ENCODE assay signal across 9 mouse cellular contexts in the genomic region with DNA sequence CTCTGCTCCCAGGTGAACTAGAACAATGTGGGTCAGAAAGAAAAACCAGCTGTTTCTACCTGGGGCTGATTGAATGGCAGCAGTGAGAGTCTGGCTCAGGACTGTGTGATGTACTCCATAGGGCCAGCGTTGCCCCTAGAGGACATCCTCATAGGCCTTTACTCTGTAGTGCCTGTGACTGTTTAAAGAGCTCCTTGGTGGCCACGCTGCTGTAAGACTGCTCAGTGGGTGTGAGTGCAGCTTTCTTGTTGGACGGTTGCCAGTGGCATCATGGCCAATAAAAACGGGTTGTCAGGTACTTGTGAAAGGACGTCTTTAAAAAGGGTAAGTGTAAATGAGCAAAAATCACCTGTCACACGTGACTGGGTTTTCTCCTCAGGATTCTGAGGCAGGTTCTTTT.
A peak's percentile ranks its signal among the peaks of the same experiment; 100 is the strongest.
DNase-seq lines count a peak whose midpoint lies in the region; ATAC-seq lines count a peak whose summit lies in the region.
"Had no signal": no experiment of that assay in that cellular context is flagged by ENCODE, and none has a peak within 500 bp of the region (broad histone marks: within the 10 kb centered on the region; RNA-seq: fewer than 3 reads in every experiment).

No protein-coding gene starts in this region.

- no peak for ATAC-seq in megakaryocyte, adult 5-6 weeks (ENCODE audit: poor library complexity, severe bottlenecking)

- peak; percentile 5 for DNase-seq in kidney, adult 11 months
- no peak for DNase-seq in kidney, adult 18-20 months
- peak; percentile 52 for DNase-seq in brain, adult 2 months (ENCODE audit: low read depth, low spot score)
- DNase-seq in gonadal fat pad, adult 2 months (ENCODE audit: low read depth): peak; percentile 76
- DNase-seq in lung, postnatal 10 days: peak; percentile 34
- DNase-seq in layer of hippocampus, adult 18-20 months (ENCODE audit: low spot score in 2 of 2): no peak
- no peak for DNase-seq in adrenal gland, adult 8-10 months
- DNase-seq: liver, embryonic 13.5 days had no signal

Comparison
In these comparisons a context has a peak if more than half of its experiments do, and no peak if none do; other contexts are left out.
1. DNase-seq: peak in kidney, adult 11 months (single experiment), brain, adult 2 months (single experiment), gonadal fat pad, adult 2 months (single experiment) and lung, postnatal 10 days (single experiment); none in kidney, adult 18-20 months (single experiment), layer of hippocampus, adult 18-20 months (0 of 2) and adrenal gland, adult 8-10 months (single experiment).